Mouse (Mus musculus): Measurements from ENCODE around the gene Sds.
"Not testable (repeated sequence)": the region's sequence is repeated elsewhere in the genome, so short reads cannot be mapped to it uniquely, and the experiment has no call there.

The Sds gene

DNA sequence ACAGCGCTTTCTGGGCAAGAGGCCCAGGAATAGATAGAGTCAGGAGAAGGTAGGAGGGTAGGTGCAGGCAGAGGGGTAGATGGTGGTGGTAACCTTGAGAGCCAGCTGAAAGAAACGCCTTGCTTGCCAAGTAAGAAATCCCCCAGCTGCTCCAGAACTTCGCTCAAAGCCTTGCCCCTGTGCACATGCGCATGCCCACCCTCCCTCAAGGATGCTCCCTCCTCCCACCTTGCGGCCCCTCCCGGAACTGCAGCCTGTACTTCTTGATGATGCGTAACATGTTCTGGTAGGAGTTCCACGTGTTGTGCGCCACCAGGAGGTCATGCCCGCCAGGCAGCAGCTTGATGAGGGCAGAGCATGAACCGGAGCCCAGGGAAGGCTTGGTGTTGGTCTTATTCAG, 16.1 kb downstream of the Sds start:
- no peak for DNase-seq (ENCODE audit: low read depth, low spot score)
- Histone ChIP-seq H3K27me3 (ENCODE audit: control insufficient read depth, insufficient read depth, low read length, poor library complexity, severe bottlenecking) (no peaks in the 10 kb centered on the region), H3K36me3 (ENCODE audit: control insufficient read depth, insufficient read depth, low read length, poor library complexity, severe bottlenecking) (no peaks in the 10 kb centered on the region; the same call in 1 of the 2 replicates)

GRCm38 (mm10) chr5:120493440-120493839, 17.1 kb downstream of the Sds start:
- Histone ChIP-seq H3K36me3 (ENCODE audit: control insufficient read depth, insufficient read depth, low read length, poor library complexity, severe bottlenecking) (no peaks in the 10 kb centered on the region; the same call in 1 of the 2 replicates), H3K27me3 (ENCODE audit: control insufficient read depth, insufficient read depth, low read length, poor library complexity, severe bottlenecking) (no peaks in the 10 kb centered on the region)
- DNase-seq (ENCODE audit: low read depth, low spot score): no peak

- no peaks in the 10 kb centered on the region for H3K27me3 ChIP-seq (ENCODE audit: control insufficient read depth, insufficient read depth, low read length, poor library complexity, severe bottlenecking)
- no peaks in the 10 kb centered on the region; the same call in 1 of the 2 replicates for H3K36me3 ChIP-seq (ENCODE audit: control insufficient read depth, insufficient read depth, low read length, poor library complexity, severe bottlenecking)
- no peak for DNase-seq (ENCODE audit: low read depth, low spot score)
These were observed 17.6 kb downstream of the Sds start for GRCm38 (mm10) chr5:120493873-120494395.

GRCm38 (mm10) chr5:120495064-120495702, 18.9 kb downstream of the Sds start:
- no peaks in the 10 kb centered on the region for H3K27me3 ChIP-seq (ENCODE audit: control insufficient read depth, insufficient read depth, low read length, poor library complexity, severe bottlenecking)
- DNase-seq (ENCODE audit: low read depth, low spot score): no peak
- H3K36me3 ChIP-seq (ENCODE audit: control insufficient read depth, insufficient read depth, low read length, poor library complexity, severe bottlenecking): no peaks in the 10 kb centered on the region; the same call in 1 of the 2 replicates

DNA sequence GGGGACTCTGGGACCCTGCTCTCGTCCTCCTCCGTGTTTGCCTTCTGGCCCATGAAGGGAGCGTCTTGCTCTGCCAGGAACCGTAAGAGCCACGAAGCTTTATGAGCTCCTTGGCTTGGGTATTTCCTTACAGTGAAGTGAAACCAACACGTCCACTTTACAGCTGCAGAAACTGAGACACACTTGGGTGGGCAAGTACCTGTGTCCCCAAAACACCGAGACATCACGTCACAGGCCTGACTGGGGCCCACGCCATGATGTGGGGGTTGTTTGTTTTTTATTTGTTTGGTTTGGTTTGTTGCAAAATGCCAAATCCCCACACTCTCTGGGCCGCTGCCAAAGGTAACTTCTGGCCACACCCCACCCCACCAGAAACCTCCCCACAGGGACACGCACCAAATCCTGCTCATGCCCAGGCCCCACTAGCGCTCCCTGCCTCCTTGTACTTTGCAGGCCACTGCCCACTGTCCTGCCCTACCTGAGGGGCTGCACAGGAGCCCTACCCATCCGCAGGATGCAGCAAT, 19.4 kb downstream of the Sds start:
- peak; percentile 67 for DNase-seq (ENCODE audit: low read depth, low spot score)
- H3K27me3 ChIP-seq (ENCODE audit: control insufficient read depth, insufficient read depth, low read length, poor library complexity, severe bottlenecking): no peaks in the 10 kb centered on the region
- no peaks in the 10 kb centered on the region; the same call in 1 of the 2 replicates for H3K36me3 ChIP-seq (ENCODE audit: control insufficient read depth, insufficient read depth, low read length, poor library complexity, severe bottlenecking)

DNA sequence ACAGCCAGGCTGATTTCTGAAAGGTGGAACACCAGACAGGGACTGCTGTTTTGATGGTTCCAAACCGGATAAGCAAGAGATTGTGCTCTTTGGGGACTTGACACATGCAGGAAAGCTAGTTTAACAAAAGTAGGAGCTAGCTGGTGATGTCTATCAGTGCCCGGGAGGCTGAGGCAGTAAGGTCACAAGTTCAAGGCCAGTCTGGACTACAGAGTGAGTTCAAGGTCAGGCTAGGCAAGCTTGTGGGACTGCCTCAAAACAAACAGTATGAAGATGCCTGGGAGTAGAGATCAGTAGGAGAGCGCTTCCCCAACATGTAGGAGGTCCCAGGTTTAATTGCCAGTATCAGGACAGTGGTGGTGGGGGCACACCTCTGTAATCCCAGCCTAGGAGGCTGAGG, 20.7 kb downstream of the Sds start:
- Histone ChIP-seq H3K27me3 (ENCODE audit: control insufficient read depth, insufficient read depth, low read length, poor library complexity, severe bottlenecking) (no peaks in the 10 kb centered on the region), H3K36me3 (ENCODE audit: control insufficient read depth, insufficient read depth, low read length, poor library complexity, severe bottlenecking) (no peaks in the 10 kb centered on the region; the same call in 1 of the 2 replicates)
- DNase-seq (ENCODE audit: low read depth, low spot score): no peak

- DNase-seq (ENCODE audit: low read depth, low spot score): no peak
- Histone ChIP-seq H3K27me3 (ENCODE audit: control insufficient read depth, insufficient read depth, low read length, poor library complexity, severe bottlenecking) (no peaks in the 10 kb centered on the region), H3K36me3 (ENCODE audit: control insufficient read depth, insufficient read depth, low read length, poor library complexity, severe bottlenecking) (no peaks in the 10 kb centered on the region)
These were observed 22.9 kb downstream of the Sds start for GRCm38 (mm10) chr5:120499202-120499601.

GRCm38 (mm10) chr5:120500609-120501008, 24.3 kb downstream of the Sds start:
- DNase-seq (ENCODE audit: low read depth, low spot score): peak; percentile 22
- not testable (repeated sequence) for H3K27me3 ChIP-seq (ENCODE audit: control insufficient read depth, insufficient read depth, low read length, poor library complexity, severe bottlenecking)

GRCm38 (mm10) chr5:120502147-120502621, 25.9 kb downstream of the Sds start:
- no peak for DNase-seq (ENCODE audit: low read depth, low spot score)

More at GRCm38 (mm10) chr5:120500609-120501008, 24.3 kb downstream of the Sds start:
- not testable (repeated sequence) for H3K36me3 ChIP-seq (ENCODE audit: control insufficient read depth, insufficient read depth, low read length, poor library complexity, severe bottlenecking)

DNA sequence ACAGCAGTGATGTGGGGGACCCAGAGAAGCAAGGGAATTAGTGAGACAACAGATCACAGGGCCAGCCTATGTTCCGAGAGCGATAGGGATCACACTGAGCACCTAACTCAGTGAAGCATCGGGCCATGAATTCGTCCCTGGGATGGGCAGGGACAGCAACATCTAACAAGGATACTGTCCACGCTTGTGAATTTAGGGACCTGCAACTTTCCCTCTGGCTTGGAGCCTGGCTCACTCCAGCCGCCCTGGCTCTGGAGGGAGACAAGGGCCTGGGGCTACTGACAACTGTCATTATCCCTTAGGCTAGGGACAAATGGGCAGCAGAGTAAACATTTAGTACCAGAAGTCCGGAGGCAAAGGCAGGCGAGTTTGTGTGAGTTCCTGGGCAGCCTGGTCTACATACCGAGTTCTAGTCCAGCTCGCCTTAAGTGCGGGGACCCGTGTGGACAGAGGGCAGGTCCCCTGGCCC, 26.4 kb downstream of the Sds start:
- H3K27me3 ChIP-seq (ENCODE audit: control insufficient read depth, insufficient read depth, low read length, poor library complexity, severe bottlenecking): no peaks in the 10 kb centered on the region
- no peaks in the 10 kb centered on the region for H3K36me3 ChIP-seq (ENCODE audit: control insufficient read depth, insufficient read depth, low read length, poor library complexity, severe bottlenecking)
- no peak for DNase-seq (ENCODE audit: low read depth, low spot score)

More at GRCm38 (mm10) chr5:120502147-120502621, 25.9 kb downstream of the Sds start:
- H3K36me3 ChIP-seq (ENCODE audit: control insufficient read depth, insufficient read depth, low read length, poor library complexity, severe bottlenecking): no peaks in the 10 kb centered on the region
- no peaks in the 10 kb centered on the region for H3K27me3 ChIP-seq (ENCODE audit: control insufficient read depth, insufficient read depth, low read length, poor library complexity, severe bottlenecking)

DNA sequence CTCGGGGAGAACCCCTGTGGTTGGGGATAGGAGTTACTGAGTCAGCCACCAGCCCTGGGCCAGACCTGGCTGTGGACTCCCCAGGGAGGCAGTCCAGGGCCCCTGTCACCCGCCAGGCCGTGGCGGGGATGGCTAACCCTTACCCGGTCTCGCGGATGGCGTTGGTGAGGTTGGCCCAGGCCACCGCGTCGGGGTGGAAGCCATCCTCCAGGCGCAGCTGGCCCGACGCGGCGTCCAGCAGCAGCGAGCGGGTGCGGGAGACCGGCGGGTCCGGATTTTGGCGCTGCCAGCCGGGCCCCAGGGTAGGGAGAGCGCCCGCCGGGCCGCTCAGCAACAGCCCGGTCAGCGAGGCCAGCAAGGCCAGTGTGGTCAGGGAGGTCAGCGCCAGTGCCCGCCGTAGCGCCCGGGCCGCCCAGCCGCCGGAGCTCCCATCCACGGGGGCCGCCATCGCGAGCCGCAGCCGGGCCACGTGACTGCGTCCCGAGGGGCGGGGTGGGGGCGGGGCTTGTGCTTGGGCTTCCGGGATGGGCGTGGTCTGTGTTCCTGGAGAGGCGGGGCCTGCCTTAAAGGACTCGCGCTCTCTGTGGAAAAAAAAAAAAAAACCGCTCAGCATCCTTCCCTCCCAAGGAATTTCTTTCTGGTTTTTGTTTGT, 26.9 kb downstream of the Sds start, which contains the start of gene Plbd2:
Plbd2 (minus strand) TSS at position 482 of the 652 bp plus-strand sequence.
- no peaks in the 10 kb centered on the region for H3K36me3 ChIP-seq (ENCODE audit: control insufficient read depth, insufficient read depth, low read length, poor library complexity, severe bottlenecking)
- DNase-seq (ENCODE audit: low read depth, low spot score): peak; percentile 92
- no peaks in the 10 kb centered on the region for H3K27me3 ChIP-seq (ENCODE audit: control insufficient read depth, insufficient read depth, low read length, poor library complexity, severe bottlenecking)

DNA sequence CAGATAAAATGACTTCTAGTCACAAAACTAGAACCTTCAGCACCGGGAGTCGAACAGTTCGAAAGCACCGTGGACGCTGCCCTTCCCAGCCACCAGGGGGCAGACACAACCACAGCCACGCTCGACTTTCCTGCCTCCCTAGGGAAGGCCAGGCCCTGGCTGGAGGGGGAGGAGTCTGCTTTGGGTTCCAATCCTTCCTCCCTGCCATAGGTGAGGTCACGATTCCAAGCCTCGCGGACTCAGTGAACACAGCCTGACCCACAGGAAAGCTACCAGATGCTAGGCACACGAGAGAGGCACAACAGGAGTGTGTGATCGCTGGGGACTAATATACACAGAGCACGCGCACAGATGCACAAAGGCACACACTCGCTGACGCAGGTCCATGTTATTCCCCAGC, 29.0 kb downstream of the Sds start:
- no peaks in the 10 kb centered on the region for H3K36me3 ChIP-seq (ENCODE audit: control insufficient read depth, insufficient read depth, low read length, poor library complexity, severe bottlenecking)
- DNase-seq (ENCODE audit: low read depth, low spot score): peak; percentile 70
- H3K27me3 ChIP-seq (ENCODE audit: control insufficient read depth, insufficient read depth, low read length, poor library complexity, severe bottlenecking): no peaks in the 10 kb centered on the region

GRCm38 (mm10) chr5:120505781-120506180, 29.5 kb downstream of the Sds start:
- no peaks in the 10 kb centered on the region for H3K27me3 ChIP-seq (ENCODE audit: control insufficient read depth, insufficient read depth, low read length, poor library complexity, severe bottlenecking)
- H3K36me3 ChIP-seq (ENCODE audit: control insufficient read depth, insufficient read depth, low read length, poor library complexity, severe bottlenecking): no peaks in the 10 kb centered on the region
- DNase-seq (ENCODE audit: low read depth, low spot score): no peak

DNA sequence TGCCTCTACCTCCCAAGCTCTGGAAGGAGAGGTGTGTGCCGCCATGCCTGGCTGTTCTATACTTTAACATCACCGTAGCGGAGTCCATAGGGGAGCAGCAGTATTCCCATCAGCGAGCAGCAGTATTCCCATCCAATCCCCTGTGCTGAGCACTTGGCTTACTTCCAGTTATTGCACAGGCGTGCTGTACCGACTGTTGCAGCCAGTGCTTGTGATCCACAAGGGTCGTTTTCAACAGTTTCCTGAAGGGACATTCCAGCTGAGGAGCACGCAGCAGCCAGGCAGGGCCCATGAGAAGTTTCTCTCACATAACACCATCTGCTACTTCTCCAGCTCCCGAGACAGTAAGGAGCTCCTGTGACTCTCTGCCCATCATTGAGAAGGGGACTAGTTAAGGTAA, 30.2 kb downstream of the Sds start:
- no peaks in the 10 kb centered on the region for H3K27me3 ChIP-seq (ENCODE audit: control insufficient read depth, insufficient read depth, low read length, poor library complexity, severe bottlenecking)
- no peak for DNase-seq (ENCODE audit: low read depth, low spot score)
- H3K36me3 ChIP-seq (ENCODE audit: control insufficient read depth, insufficient read depth, low read length, poor library complexity, severe bottlenecking): no peaks in the 10 kb centered on the region

DNA sequence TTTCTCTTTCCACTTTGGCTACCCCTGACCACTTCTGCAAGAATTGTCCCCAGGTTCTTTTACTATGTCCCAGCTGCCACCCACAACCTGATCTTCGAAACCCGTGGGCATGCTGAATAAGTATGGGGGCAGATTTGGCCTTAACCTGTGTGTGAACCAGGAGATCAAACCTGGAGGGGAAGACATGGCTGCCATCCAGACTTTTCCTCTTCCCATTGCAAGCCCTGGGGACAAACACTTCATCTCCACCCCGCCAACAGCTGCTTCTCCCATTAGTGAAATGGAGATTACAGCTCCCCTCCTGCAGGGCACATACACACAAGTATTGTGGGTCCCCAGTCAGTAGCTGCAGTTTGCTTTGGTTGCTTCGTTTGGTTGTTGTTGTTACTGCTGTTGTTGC, 31.0 kb downstream of the Sds start:
- DNase-seq (ENCODE audit: low read depth, low spot score): no peak
- no peaks in the 10 kb centered on the region for H3K36me3 ChIP-seq (ENCODE audit: control insufficient read depth, insufficient read depth, low read length, poor library complexity, severe bottlenecking)
- no peaks in the 10 kb centered on the region for H3K27me3 ChIP-seq (ENCODE audit: control insufficient read depth, insufficient read depth, low read length, poor library complexity, severe bottlenecking)
